Comparison of ENCODE assay signal across 11 mouse cellular contexts in genomic region chr3:84652643-84653556, GRCm38 (mm10). TPM values are rescaled to one million over a fixed set of nuclear protein-coding genes. Genes with fewer than 3 reads are reported as not detected.
DNase-seq lines count a peak whose midpoint lies in the region; ATAC-seq and TF ChIP-seq lines count a peak whose summit lies in the region.
"Had no signal": no experiment of that assay in that cellular context is flagged by ENCODE, and none has a peak within 500 bp of the region (broad histone marks: within the 10 kb centered on the region; RNA-seq: fewer than 3 reads in every experiment).

No protein-coding gene starts in this region.

- no peak overlapping the region for H3K9ac ChIP-seq in limb, embryonic 14.5 days (ENCODE audit: low read depth, low read length, severe bottlenecking)
- H3K9ac ChIP-seq: hindbrain, embryonic 14.5 days; midbrain, embryonic 15.5 days had no signal

- TF ChIP-seq POLR2A in limb, embryonic 14.5 days (IDR thresholded peaks at IDR 0.05; ENCODE audit: borderline replicate concordance, extremely low read depth, insufficient read depth, insufficient read length): no peak

- H3K4me1 ChIP-seq in limb, embryonic 14.5 days (ENCODE audit: control insufficient read depth, insufficient read depth, low read length): peaks cover 12% of the 10 kb centered on the region

- POLR2A ChIA-PET in Patski (lab: Charles Lee): no interaction called here

- TF ChIP-seq CTCF in Patski (IDR thresholded peaks at IDR 0.05): no peak

- no peaks in the 10 kb centered on the region for H3K27me3 ChIP-seq in Patski
- H3K27me3 ChIP-seq in limb, embryonic 14.5 days (ENCODE audit: control insufficient read depth, insufficient read depth, low read length): no peaks in the 10 kb centered on the region
- H3K27me3 ChIP-seq: midbrain, embryonic 15.5 days had no signal

- no peaks in the 10 kb centered on the region for H3K36me3 ChIP-seq in limb, embryonic 14.5 days (ENCODE audit: control insufficient read depth, insufficient read depth, low read length)
- H3K36me3 ChIP-seq: midbrain, embryonic 15.5 days had no signal

- intact Hi-C loops in heart, postnatal 36 days (cut with DNase I): no loop called here

- in situ Hi-C loops in Patski (cut with MboI; ENCODE audit: low pct_unique_long_range_greater_than_20kb): no loop called here

- peak overlapping the region; percentile 38; the same call in 1 of the 2 replicates for H3K4me2 ChIP-seq in limb, embryonic 14.5 days (replicated peaks; ENCODE audit: low read depth, low read length, severe bottlenecking)

- H3K4me3 ChIP-seq in limb, embryonic 14.5 days (replicated peaks; ENCODE audit: low read length): no peak overlapping the region
- H3K4me3 ChIP-seq: midbrain, embryonic 15.5 days had no signal

- CTCF ChIA-PET in Patski (lab: Charles Lee): interaction anchor here (0.7 to 1.6 kb wide), 5 partner anchors 12 to 37 kb away, joined by 3 to 5 read pairs (median 4); no protein-coding TSS in a partner anchor

- WGBS in limb, embryonic 14.5 days: 84% methylated on average over 12 of the region's 12 CpGs

- H3K27ac ChIP-seq in limb, embryonic 14.5 days (replicated peaks; ENCODE audit: low read depth, low read length): no peak overlapping the region
- H3K27ac ChIP-seq: hindbrain, embryonic 14.5 days; midbrain, embryonic 15.5 days had no signal

- peak; percentile 35 for DNase-seq in heart, adult 8-10 months (ENCODE audit: low spot score)
- no peak for DNase-seq in heart, postnatal 36 days
- peak; percentile 45 for DNase-seq in 3T3-L1 (ENCODE audit: low read depth, low spot score)
- DNase-seq in Patski (ENCODE audit: low read depth, low spot score): no peak
- no peak for DNase-seq in limb, embryonic 14.5 days (ENCODE audit: low spot score)
- no peak for DNase-seq in spleen, postnatal 4 days (ENCODE audit: low spot score in 2 of 2)
- no peak for DNase-seq in thymus, postnatal 4 days
- no peak for DNase-seq in retina, embryonic 14.5 days (ENCODE audit: low spot score)

- no peaks in the 10 kb centered on the region for H3K9me3 ChIP-seq in limb, embryonic 14.5 days (ENCODE audit: control insufficient read depth, low read length)
- H3K9me3 ChIP-seq: midbrain, embryonic 15.5 days had no signal

- peak; percentile 14 for ATAC-seq in Patski
- ATAC-seq in limb, embryonic 14.5 days (ENCODE audit: low FRiP score, low read depth): no peak
- ATAC-seq: midbrain, embryonic 15.5 days had no signal

RNA-seq across cellular contexts. Expression of gene Tmem154, which starts 13.1 kb away (rescaled TPM):
- total RNA-seq in heart, adult 8-10 months (2022): 1 to 10 TPM in 3 of 4 experiments, under 1 TPM in 1; 0.97 to 3.3 (median 2.9) TPM
- total RNA-seq in heart, postnatal 36 days (2021): 1 to 10 TPM; 1.6 to 2.6 TPM
- polyA plus RNA-seq in Patski (2021): 0.83 TPM
- 3.2 and 4.2 TPM in 2 replicates for polyA plus RNA-seq in limb, embryonic 14.5 days (2012; rRNA removed)
- polyA plus RNA-seq in limb, embryonic 14.5 days (2014; fragmentation: Nextera tagmentation; extraction: Ambion mirVana): 6.8 and 9.0 TPM in 2 replicates

RNA-seq across cellular contexts. Expression of gene Tigd4, which starts 59.5 kb away (rescaled TPM):
- total RNA-seq in heart, adult 8-10 months (2022): under 1 TPM in 2 of 4 experiments, not detected in 2; 0.09 to 0.11 TPM
- total RNA-seq in heart, postnatal 36 days (2021): under 1 TPM in 1 of 2 experiments, not detected in 1; 0.08 TPM
- 0.18 TPM for polyA plus RNA-seq in Patski (2021)
- polyA plus RNA-seq in limb, embryonic 14.5 days (2012; rRNA removed): 0.88 and 1.1 TPM in 2 replicates
- 1.2 and 1.3 TPM in 2 replicates for polyA plus RNA-seq in limb, embryonic 14.5 days (2014; fragmentation: Nextera tagmentation; extraction: Ambion mirVana)
- polyA plus RNA-seq: erythroblast, embryonic 14.5 days; hindbrain, embryonic 14.5 days; midbrain, embryonic 15.5 days had no signal

Comparison
In these comparisons a context has a peak if more than half of its experiments do, and no peak if none do; other contexts are left out.
1. DNase-seq: peak in heart, adult 8-10 months (single experiment) and 3T3-L1 (single experiment); none in heart, postnatal 36 days (0 of 2), Patski (single experiment), limb, embryonic 14.5 days (single experiment), spleen, postnatal 4 days (0 of 2), thymus, postnatal 4 days (single experiment) and retina, embryonic 14.5 days (single experiment).